In genomic region chr5:124027702-124028470, GRCm38 (mm10) we compare ENCODE assay signal across 9 mouse cellular contexts. TPM values are rescaled to one million over a fixed set of nuclear protein-coding genes. Genes with fewer than 3 reads are reported as not detected.
A peak's percentile ranks its signal among the peaks of the same experiment; 100 is the strongest.
DNase-seq lines count a peak whose midpoint lies in the region; ATAC-seq lines count a peak whose summit lies in the region.
"Had no signal": no experiment of that assay in that cellular context is flagged by ENCODE, and none has a peak within 500 bp of the region (broad histone marks: within the 10 kb centered on the region; RNA-seq: fewer than 3 reads in every experiment).

No protein-coding gene starts in this region.

- peak overlapping the region; percentile 38 for H3K4me3 ChIP-seq in heart, embryonic 10.5 days
- H3K4me3 ChIP-seq in neural tube, embryonic 11.5 days (ENCODE audit: low read depth, low read length), result no peak overlapping the region
- H3K4me3 ChIP-seq in liver, embryonic 12.5 days, result no peak overlapping the region
- no peak overlapping the region for H3K4me3 ChIP-seq in stomach, embryonic 15.5 days (replicated peaks)

- 41% methylated on average over 19 of the region's 19 CpGs for WGBS in heart, embryonic 10.5 days
- 84% methylated on average over 19 of the region's 19 CpGs for WGBS in neural tube, embryonic 11.5 days
- 51% methylated on average over 19 of the region's 19 CpGs for WGBS in liver, embryonic 12.5 days (ENCODE audit: insufficient replicate concordance)
- 63% methylated on average over 19 of the region's 19 CpGs for WGBS in stomach, embryonic 15.5 days

- no peaks in the 10 kb centered on the region for H3K27me3 ChIP-seq in heart, embryonic 10.5 days (ENCODE audit: insufficient read depth, poor library complexity, severe bottlenecking)
- no peaks in the 10 kb centered on the region for H3K27me3 ChIP-seq in neural tube, embryonic 11.5 days (ENCODE audit: control insufficient read depth, insufficient read depth, low read length)
- no peaks in the 10 kb centered on the region for H3K27me3 ChIP-seq in liver, embryonic 12.5 days (replicated peaks)
- H3K27me3 ChIP-seq in stomach, embryonic 15.5 days (replicated peaks), result no peaks in the 10 kb centered on the region

- H3K9me3 ChIP-seq in heart, embryonic 10.5 days, result no peaks in the 10 kb centered on the region
- no peaks in the 10 kb centered on the region for H3K9me3 ChIP-seq in neural tube, embryonic 11.5 days (ENCODE audit: control insufficient read depth, low read length)
- H3K9me3 ChIP-seq in liver, embryonic 12.5 days (replicated peaks), result no peaks in the 10 kb centered on the region
- H3K9me3 ChIP-seq in stomach, embryonic 15.5 days, result no peaks in the 10 kb centered on the region

- H3K4me2 ChIP-seq in neural tube, embryonic 11.5 days (ENCODE audit: low read depth), result no peak overlapping the region
- peak overlapping the region; percentile 43 for H3K4me2 ChIP-seq in liver, embryonic 12.5 days
- peak overlapping the region; percentile 2; the same call in 1 of the 2 replicates for H3K4me2 ChIP-seq in stomach, embryonic 15.5 days

- peaks cover 18% of the 10 kb centered on the region for H3K36me3 ChIP-seq in heart, embryonic 10.5 days
- no peaks in the 10 kb centered on the region for H3K36me3 ChIP-seq in neural tube, embryonic 11.5 days (ENCODE audit: control insufficient read depth, insufficient read depth, low read length)
- peaks cover 37% of the 10 kb centered on the region for H3K36me3 ChIP-seq in liver, embryonic 12.5 days
- no peaks in the 10 kb centered on the region for H3K36me3 ChIP-seq in stomach, embryonic 15.5 days

- H3K4me1 ChIP-seq in heart, embryonic 10.5 days, result peaks cover 84% of the 10 kb centered on the region
- H3K4me1 ChIP-seq in neural tube, embryonic 11.5 days (ENCODE audit: control insufficient read depth, insufficient read depth, low read length), result peaks cover 27% of the 10 kb centered on the region
- peaks cover 93% of the 10 kb centered on the region for H3K4me1 ChIP-seq in liver, embryonic 12.5 days
- peaks cover 56% of the 10 kb centered on the region for H3K4me1 ChIP-seq in stomach, embryonic 15.5 days

- peak overlapping the region; percentile 86 for H3K27ac ChIP-seq in heart, embryonic 10.5 days
- no peak overlapping the region for H3K27ac ChIP-seq in neural tube, embryonic 11.5 days (ENCODE audit: low read depth, low read length)
- H3K27ac ChIP-seq in liver, embryonic 12.5 days, result peak overlapping the region; percentile 61
- H3K27ac ChIP-seq in stomach, embryonic 15.5 days, result 0 out of 2 replicates have a peak overlapping the region, but pooled peaks have one; percentile 49

- DNase-seq in heart, embryonic 10.5 days (ENCODE audit: low spot score), result no peak
- DNase-seq in heart, postnatal 4 days, result no peak
- DNase-seq in neural tube, embryonic 11.5 days (ENCODE audit: low spot score), result no peak
- DNase-seq in neural tube, embryonic 10.5 days (ENCODE audit: extremely low spot score, low spot score), result no peak
- no peak for DNase-seq in spleen, adult 12 weeks (ENCODE audit: low spot score)
- DNase-seq in MN1 (ENCODE audit: low spot score), result no peak
- DNase-seq: layer of hippocampus, adult 9-11 months had no signal

- ATAC-seq in neural tube, embryonic 11.5 days (ENCODE audit: insufficient read depth, low FRiP score, low TSS enrichment), result no peak
- ATAC-seq in liver, embryonic 12.5 days, result no peak
- no peak for ATAC-seq in stomach, embryonic 15.5 days (ENCODE audit: insufficient read depth, low FRiP score, low read depth)

- 0 out of 2 replicates have a peak overlapping the region, but pooled peaks have one; percentile 18 for H3K9ac ChIP-seq in neural tube, embryonic 11.5 days (ENCODE audit: low read length)
- peak overlapping the region; percentile 33 for H3K9ac ChIP-seq in liver, embryonic 12.5 days
- no peak overlapping the region for H3K9ac ChIP-seq in stomach, embryonic 15.5 days

RNA-seq across cellular contexts. Expression of gene Vps37b, which starts 4.2 kb away (rescaled TPM):
- polyA plus RNA-seq in heart, embryonic 10.5 days (2016; fragmentation: Nextera tagmentation; extraction: Ambion mirVana), result 54.0 and 61.4 TPM in 2 replicates
- total RNA-seq in heart, postnatal 4 days (2021), result 10 to 100 TPM; 42.3 to 49.1 TPM
- polyA plus RNA-seq in neural tube, embryonic 11.5 days (2014; fragmentation: Nextera tagmentation; extraction: Ambion mirVana), result 50.3 and 52.3 TPM in 2 replicates
- polyA plus RNA-seq in liver, embryonic 12.5 days (2016; fragmentation: Nextera tagmentation; extraction: Ambion mirVana), result 20.9 and 21.8 TPM in 2 replicates
- 36.2 and 37.1 TPM in 2 replicates for polyA plus RNA-seq in stomach, embryonic 15.5 days (2015; fragmentation: Nextera tagmentation; extraction: Ambion mirVana)

RNA-seq across cellular contexts. Expression of gene Hip1r, which starts 54.5 kb away (rescaled TPM):
- polyA plus RNA-seq in heart, embryonic 10.5 days (2016; fragmentation: Nextera tagmentation; extraction: Ambion mirVana), result 6.5 and 8.4 TPM in 2 replicates
- total RNA-seq in heart, postnatal 4 days (2021), result 10 to 100 TPM; 29.6 to 42.2 TPM
- 4.4 and 5.3 TPM in 2 replicates for polyA plus RNA-seq in neural tube, embryonic 11.5 days (2014; fragmentation: Nextera tagmentation; extraction: Ambion mirVana)
- polyA plus RNA-seq in liver, embryonic 12.5 days (2016; fragmentation: Nextera tagmentation; extraction: Ambion mirVana), result 15.2 and 16.7 TPM in 2 replicates
- 24.0 and 27.0 TPM in 2 replicates for polyA plus RNA-seq in stomach, embryonic 15.5 days (2015; fragmentation: Nextera tagmentation; extraction: Ambion mirVana)
